Mouse (Mus musculus) MN1 (cell line): Measurements from ENCODE around the gene Rhebl1.
"Not testable (repeated sequence)": the region's sequence is repeated elsewhere in the genome, so short reads cannot be mapped to it uniquely, and the experiment has no call there.

Experiments used
- DNase-seq: peaks from one replicate; pipeline ENCODE4 v3.0.0-alpha.2; 2016; ENCODE audit warnings: low spot score

The Rhebl1 gene

GRCm38 (mm10) chr15:98893940-98894745 is at the start of gene Rhebl1:
TSS of gene Rhebl1 (minus strand) at chr15:98894540.
- peak; percentile 56 for DNase-seq

DNA sequence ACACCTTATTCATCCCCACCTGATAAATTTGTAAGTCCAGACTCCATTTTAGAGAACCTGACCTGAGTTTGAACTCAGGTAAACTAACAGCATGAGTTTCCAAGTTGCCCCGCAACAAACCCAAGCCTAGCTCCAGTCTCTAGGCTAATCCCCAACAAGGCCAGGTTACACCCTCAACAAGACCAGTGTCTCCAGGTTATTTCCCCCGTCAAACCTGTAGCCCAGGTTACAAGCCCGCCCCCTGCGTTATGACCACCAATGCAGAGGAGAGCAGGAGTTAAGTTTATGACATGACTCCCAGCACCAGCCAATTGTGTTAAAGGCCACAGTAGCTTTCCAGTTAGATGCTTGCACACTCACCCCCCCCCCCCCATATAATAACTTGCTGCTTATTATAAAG is 48.8 kb upstream of the Rhebl1 start:
- DNase-seq: no peak

DNA sequence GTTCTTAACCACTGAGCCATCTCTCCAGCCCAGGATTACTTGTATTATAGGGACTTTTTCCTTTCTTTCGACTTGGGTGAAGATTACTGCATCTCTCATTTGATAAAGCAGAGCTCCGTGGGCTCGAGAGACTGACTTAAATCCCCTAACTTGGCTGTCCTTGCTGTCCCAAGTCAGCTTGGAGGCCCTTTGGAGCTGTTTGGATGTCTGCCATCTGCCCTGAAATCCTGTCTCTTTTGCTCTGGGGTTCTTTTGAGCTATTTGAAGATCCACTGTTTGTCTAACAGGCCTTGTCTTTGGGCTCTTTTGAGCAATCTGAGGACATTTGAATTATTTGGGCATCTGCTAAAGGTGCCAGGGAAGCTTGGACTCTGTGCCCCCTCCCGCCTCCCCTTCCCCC is 47.7 kb upstream of the Rhebl1 start:
- no peak for DNase-seq

GRCm38 (mm10) chr15:98941539-98941938 is 47.2 kb upstream of the Rhebl1 start:
- DNase-seq: no peak

- peak; percentile 66 for DNase-seq
Measured at GRCm38 (mm10) chr15:98940816-98941215, 46.5 kb upstream of the Rhebl1 start.

DNA sequence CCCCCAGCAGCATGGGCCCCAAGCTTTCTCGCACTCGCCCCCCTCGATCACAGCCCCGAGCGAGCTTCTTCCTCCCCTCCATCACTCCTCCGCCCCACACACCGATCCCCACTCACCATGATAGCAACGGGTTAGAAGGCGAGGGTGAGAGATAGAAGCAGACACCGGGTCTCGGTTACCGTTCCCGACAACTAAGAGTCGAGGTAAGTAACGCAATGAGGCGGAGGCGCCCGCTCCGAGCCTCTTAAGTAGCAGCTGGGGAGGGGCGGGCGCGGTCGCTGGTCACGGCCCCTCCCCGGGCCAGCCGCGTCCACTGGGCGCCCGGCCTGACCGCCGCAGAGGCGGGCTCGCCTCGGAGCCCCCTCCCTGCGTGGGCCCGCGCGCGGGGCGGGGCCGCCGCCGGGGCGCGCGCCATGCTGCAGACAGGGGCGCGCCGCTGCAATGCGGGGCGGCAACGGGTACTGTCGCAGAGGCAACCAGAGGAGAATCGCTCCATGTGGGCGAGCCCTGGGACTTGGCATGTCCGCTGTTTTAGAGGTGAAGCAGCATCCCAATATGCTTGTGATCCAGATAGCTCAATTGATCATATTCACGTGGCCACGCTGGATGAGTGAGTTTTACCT is 40.0 kb upstream of the Rhebl1 start, which contains the start of gene Tuba1b:
Gene Tuba1b, minus strand, starts transcription at position 349 of the 623 bp plus-strand sequence.
- peak; percentile 97 for DNase-seq

DNA sequence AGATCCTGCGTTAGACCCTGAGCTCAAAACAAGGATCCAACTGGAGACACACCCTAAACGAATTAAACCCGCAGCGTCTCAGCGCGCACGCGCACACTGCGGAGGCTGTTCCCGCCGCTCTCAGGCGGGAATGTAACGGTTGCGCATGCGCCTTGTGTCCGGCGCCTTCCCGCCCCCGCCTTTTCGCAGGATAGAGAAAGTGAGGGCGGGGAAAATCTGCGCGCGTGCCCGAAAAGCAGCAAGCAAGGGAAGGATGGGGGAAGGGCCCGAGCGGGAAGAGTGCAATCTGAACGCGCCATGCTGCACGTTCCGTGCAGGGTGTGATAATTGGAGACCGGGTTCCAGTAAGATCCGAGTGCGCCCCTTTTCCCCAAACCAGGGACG is 39.5 kb upstream of the Rhebl1 start:
- peak; percentile 99 for DNase-seq

DNA sequence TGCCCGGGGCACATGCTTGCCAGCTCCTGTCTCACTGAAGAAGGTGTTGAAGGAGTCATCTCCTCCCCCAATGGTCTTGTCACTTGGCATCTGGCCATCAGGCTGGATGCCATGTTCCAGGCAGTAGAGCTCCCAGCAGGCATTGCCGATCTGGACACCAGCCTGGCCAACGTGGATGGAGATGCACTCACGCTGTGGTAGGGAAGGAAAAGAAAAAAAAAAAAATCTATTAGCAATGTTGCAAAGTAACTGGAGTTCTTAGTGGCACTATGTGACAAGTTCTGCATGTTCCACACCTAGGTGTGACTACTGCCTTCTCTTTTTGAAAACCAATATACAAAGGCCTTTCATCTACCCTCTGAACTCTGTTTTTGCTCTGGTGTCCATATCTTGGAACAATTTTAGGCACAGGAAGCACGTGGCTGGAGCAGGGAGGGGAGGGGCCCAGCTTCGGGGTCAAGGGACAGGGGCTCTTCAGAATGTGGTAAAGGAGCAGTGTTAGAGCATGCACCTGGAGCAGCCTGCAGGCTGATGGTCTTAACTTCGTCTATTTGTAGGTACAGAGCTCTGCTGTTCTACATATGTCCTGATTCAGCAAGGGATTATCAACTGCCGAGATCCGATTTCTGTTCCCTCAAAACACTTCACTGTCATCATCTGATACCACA is 38.8 kb upstream of the Rhebl1 start:
- DNase-seq: peak; percentile 53

- DNase-seq: no peak
Measured at GRCm38 (mm10) chr15:98930998-98931397, 36.7 kb upstream of the Rhebl1 start.

DNA sequence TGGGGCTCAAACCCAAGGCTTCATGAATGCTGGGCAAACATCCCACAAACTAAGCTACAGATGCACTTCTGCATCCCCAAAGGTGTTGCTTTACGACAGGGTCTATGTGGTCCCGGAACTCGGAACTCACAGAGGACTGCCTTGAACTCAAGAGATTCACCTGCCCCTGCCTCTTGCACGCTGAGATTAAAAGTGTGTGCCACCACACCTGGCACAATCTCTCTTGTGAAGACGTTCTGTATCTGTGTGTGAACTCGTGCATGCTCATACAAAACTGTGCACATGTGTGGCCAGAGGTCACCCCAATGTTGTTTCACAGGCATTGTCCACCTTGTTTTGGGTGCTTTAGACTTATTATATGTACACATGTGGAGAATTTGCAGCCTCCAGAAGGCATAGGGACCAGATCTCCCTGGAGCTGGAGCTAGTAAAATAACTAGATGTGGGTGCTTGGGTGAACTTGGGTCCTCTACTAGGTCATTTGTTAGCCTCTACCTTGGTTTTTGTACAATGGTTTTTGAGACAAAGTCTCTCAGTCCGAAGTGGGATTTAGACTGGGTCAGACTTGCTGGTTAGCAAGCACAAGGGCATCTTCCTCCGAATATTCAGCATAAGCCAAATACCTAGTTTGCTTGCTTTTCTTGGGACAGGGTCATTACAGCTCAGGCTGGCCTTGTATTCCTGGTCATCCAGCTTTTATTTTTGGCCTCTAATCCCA is 35.8 kb upstream of the Rhebl1 start:
- DNase-seq: no peak

- DNase-seq: peak; percentile 93
Measured at GRCm38 (mm10) chr15:98928598-98929240, 34.4 kb upstream of the Rhebl1 start.

DNA sequence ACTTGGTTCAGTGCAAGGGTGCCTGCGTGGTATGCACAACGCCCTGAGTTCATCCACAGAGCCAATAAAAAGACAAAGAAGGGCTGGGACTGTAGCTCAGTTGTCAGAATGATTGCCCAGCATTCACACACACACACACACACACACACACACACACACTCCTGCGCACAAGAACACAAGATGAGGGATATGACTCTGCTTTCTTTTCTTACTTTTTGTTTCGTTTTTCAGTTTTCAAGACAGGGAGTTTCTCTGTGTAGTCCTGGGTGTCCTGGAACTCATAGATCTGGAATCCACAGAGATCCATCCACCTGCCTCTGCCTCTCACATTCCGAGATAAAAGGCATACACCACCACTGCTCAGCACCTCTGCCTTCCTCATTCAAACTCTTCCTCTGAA is 33.2 kb upstream of the Rhebl1 start:
- no peak for DNase-seq

DNA sequence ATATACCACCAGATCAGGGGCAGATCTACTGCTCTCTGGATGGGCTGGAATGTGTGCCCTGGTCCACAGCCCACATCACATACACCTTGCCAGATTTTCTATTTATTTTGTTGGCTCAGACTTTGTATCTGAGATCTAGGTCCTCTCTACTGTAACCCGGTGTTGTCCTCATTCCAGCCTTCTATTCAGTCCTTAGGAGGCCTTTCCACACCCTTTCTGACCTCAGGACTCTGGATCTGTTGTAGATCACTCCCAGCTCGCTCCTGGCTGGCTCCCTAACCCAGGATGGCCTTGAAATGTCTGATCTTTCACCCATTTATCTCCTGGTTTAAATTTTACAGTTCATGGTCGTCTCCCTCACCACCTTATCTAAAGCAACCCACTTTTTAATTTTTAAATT is 30.3 kb upstream of the Rhebl1 start:
- DNase-seq: no peak

GRCm38 (mm10) chr15:98923031-98923537 is 28.7 kb upstream of the Rhebl1 start:
- no peak for DNase-seq

GRCm38 (mm10) chr15:98922581-98922980 is 28.2 kb upstream of the Rhebl1 start:
- DNase-seq: no peak

DNA sequence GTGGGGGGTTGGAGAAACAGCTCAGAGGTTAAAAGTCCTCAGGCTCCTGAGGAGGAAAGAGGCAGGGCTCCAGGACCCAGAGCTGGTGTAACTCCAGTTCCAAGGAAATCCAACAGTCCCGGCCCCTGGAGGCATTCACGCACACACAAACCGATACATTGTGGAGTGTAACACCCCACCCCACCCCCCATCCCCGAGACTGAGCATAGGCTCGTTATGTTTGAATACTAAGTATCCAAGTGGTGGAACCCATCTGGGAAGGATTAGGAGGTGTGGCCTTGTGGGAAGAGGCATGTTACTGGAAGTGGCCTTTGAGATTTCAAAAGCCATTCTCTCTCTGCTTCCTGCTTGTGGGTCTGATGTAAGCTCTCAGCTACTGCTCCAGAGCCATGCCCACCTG is 27.2 kb upstream of the Rhebl1 start:
- no peak for DNase-seq

DNA sequence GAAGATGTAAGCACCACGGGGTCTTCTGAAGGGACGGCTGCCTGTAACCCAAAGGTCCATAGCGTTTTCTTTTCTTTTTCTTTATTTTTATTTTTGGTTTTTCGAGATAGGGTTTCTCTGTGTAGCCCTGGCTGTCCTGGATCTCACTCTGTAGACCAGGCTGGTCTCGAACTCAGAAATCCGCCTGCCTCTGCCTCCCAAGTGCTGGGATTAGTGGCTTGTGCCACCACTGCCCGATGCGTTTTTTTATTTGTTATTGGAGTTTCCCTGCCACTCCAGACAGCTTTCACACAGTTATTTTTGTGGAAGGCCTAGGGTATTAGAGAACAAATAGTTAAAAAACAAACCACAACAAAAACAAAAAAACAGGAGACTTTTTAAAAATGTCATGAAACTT is 24.2 kb upstream of the Rhebl1 start:
- not testable (repeated sequence) for DNase-seq

- peak; percentile 100 for DNase-seq
Measured at GRCm38 (mm10) chr15:98917538-98918498, 23.5 kb upstream of the Rhebl1 start, which contains the start of gene Lmbr1l. TSS of gene Lmbr1l (minus strand) at chr15:98918231.

GRCm38 (mm10) chr15:98917091-98917490 is 22.8 kb upstream of the Rhebl1 start:
- peak; percentile 61 for DNase-seq

GRCm38 (mm10) chr15:98916016-98916415 is 21.7 kb upstream of the Rhebl1 start:
- no peak for DNase-seq
